Mouse (Mus musculus) heart, postnatal 4 days (tissue): Measurements from ENCODE around the gene Nop58. TPM values are rescaled to one million over a fixed set of nuclear protein-coding genes. Genes with fewer than 3 reads are reported as not detected.

Experiments
- total RNA-seq, 2 experiments: library from RNA; stranded (reverse); gene quantifications; 2 replicates each; pipeline ENCODE4 v1.2.3; 2021

Gene Nop58
- total RNA-seq, 2 experiments from 2014 or later: 90.9 to 95.8 TPM

Other genes starting within 250 kb of the Nop58 start
- gene Fzd7, start 202.5 kb upstream of the Nop58 start, total RNA-seq: 1 to 10 TPM; 7.2 to 7.4 TPM
- gene Gm973, start 168.7 kb upstream of the Nop58 start, total RNA-seq: not detected
- 10 to 100 TPM; 68.4 to 71.9 TPM for gene Sumo1, start 14.1 kb upstream of the Nop58 start, total RNA-seq
- gene Bmpr2, start 78.4 kb downstream of the Nop58 start, total RNA-seq: 10 to 100 TPM; 53.1 TPM
- 10 to 100 TPM; 12.1 to 13.1 TPM for gene Fam117b, start 228.0 kb downstream of the Nop58 start, total RNA-seq